Mouse (Mus musculus) limb, embryonic 15.5 days (tissue): Measurements from ENCODE around the gene Rps7. TPM values are rescaled to one million over a fixed set of nuclear protein-coding genes. Genes with fewer than 3 reads are reported as not detected.

Experiments
- ATAC-seq: fragments of 200-750 bp; cut with Nextera tagmentation; 2 replicates; pipeline ENCODE4 v1.8.0; 2017; ENCODE audit warnings: low read depth, moderate TSS enrichment; ENCODE audit not compliant: insufficient number of reproducible peaks, low FRiP score, low TSS enrichment
- H3K27ac ChIP-seq: fragments of 300-500 bp; sonication (generic); 2 replicates; pipeline ENCODE4 v1.5.1; 2015; ENCODE audit warnings: moderate library complexity, mild to moderate bottlenecking, inconsistent platforms
- H3K27me3 ChIP-seq: fragments of 300-500 bp; sonication (generic); 2 replicates; pipeline ENCODE4 v1.6.1; 2015; ENCODE audit warnings: inconsistent platforms
- H3K36me3 ChIP-seq: fragments of 300-500 bp; sonication (generic); 2 replicates; pipeline ENCODE4 v1.6.1; 2015; ENCODE audit warnings: inconsistent platforms
- H3K4me1 ChIP-seq: fragments of 300-500 bp; sonication (generic); 2 replicates; pipeline ENCODE4 v1.6.1; 2015; ENCODE audit warnings: inconsistent platforms
- H3K4me2 ChIP-seq: fragments of 300-500 bp; sonication (generic); 2 replicates; pipeline ENCODE4 v1.6.1; 2015; ENCODE audit warnings: mild to moderate bottlenecking, inconsistent platforms
- H3K4me3 ChIP-seq: fragments of 300-500 bp; sonication (generic); 2 replicates; pipeline ENCODE4 v1.5.1; 2015; ENCODE audit warnings: mild to moderate bottlenecking, inconsistent platforms
- H3K9ac ChIP-seq: fragments of 300-500 bp; sonication (generic); 2 replicates; pipeline ENCODE4 v1.6.1; 2015; ENCODE audit warnings: inconsistent platforms
- H3K9me3 ChIP-seq: fragments of 300-500 bp; sonication (generic); 2 replicates; pipeline ENCODE4 v1.6.1; 2016; ENCODE audit warnings: inconsistent platforms
- WGBS: fragments of 180-500 bp; shearing (Covaris S2); methylation state at CpG from one replicate; pipeline ENCODE4 v1.1.7; 2015; 5-methylcytosine and 5-hydroxymethylcytosine counted together
- polyA plus RNA-seq: library from polyadenylated mRNA; unstranded; fragments of >200 nt; fragmentation: Nextera tagmentation; extraction: Ambion mirVana; gene quantifications from 2 replicates; pipeline ENCODE4 v1.2.1, GENCODE M21; 2015

Rps7 gene
- 556 and 709 TPM in 2 replicates for polyA plus RNA-seq

GRCm38 (mm10) chr12:28635535-28636476 lies at the start of gene Rps7:
TSS of gene Rps7 (minus strand) at chr12:28635953.
- 6% methylated on average over 69 of the region's 69 CpGs for WGBS
- no peaks in the 10 kb centered on the region for H3K27me3 ChIP-seq

GRCm38 (mm10) chr12:28684674-28685073 lies 48.9 kb upstream of the Rps7 start:
- Histone ChIP-seq H3K27ac (no peak overlapping the region), H3K4me3 (no peak overlapping the region), H3K9me3 (no peaks in the 10 kb centered on the region), H3K27me3 (no peaks in the 10 kb centered on the region), H3K4me2 (no peak overlapping the region), H3K9ac (no peak overlapping the region), H3K36me3 (peaks cover 33% of the 10 kb centered on the region), H3K4me1 (no peaks in the 10 kb centered on the region)
- no peak for ATAC-seq
- 81% methylated on average over 1 of the region's 1 CpGs for WGBS

More at GRCm38 (mm10) chr12:28635535-28636476, at the start of gene Rps7:
- Histone ChIP-seq H3K4me2 (peak within 1 kb of the TSS; percentile 61), H3K27ac (peak within 1 kb of the TSS; percentile 93), H3K9ac (peak within 1 kb of the TSS; percentile 99), H3K9me3 (no peaks in the 10 kb centered on the region), H3K4me1 (peaks cover 25% of the 10 kb centered on the region), H3K4me3 (peak within 1 kb of the TSS; percentile 82), H3K36me3 (peaks cover 33% of the 10 kb centered on the region)
- ATAC-seq = peak; percentile 91

GRCm38 (mm10) chr12:28675925-28676209 lies 40.1 kb upstream of the Rps7 start:
- no peak for ATAC-seq
- Histone ChIP-seq H3K36me3 (peaks cover 24% of the 10 kb centered on the region), H3K4me1 (peaks cover 17% of the 10 kb centered on the region), H3K4me2 (peak overlapping the region; percentile 53), H3K4me3 (peak overlapping the region; percentile 61), H3K9me3 (no peaks in the 10 kb centered on the region), H3K27me3 (no peaks in the 10 kb centered on the region), H3K9ac (peak overlapping the region; percentile 51; the same call in 1 of the 2 replicates), H3K27ac (peak overlapping the region; percentile 92)
- 53% methylated on average over 5 of the region's 5 CpGs for WGBS

GRCm38 (mm10) chr12:28675121-28675924 lies 39.6 kb upstream of the Rps7 start, which contains the start of gene Adi1:
TSS of gene Adi1 (plus strand) at chr12:28675231.
- Histone ChIP-seq H3K4me2 (peak within 1 kb of the TSS; percentile 53), H3K4me3 (peak within 1 kb of the TSS; percentile 61), H3K27ac (peak within 1 kb of the TSS; percentile 92), H3K9me3 (no peaks in the 10 kb centered on the region), H3K4me1 (peaks cover 17% of the 10 kb centered on the region), H3K9ac (peak within 1 kb of the TSS; percentile 51), H3K27me3 (no peaks in the 10 kb centered on the region), H3K36me3 (peaks cover 20% of the 10 kb centered on the region)
- 1% methylated on average over 53 of the region's 53 CpGs for WGBS
- peak; percentile 94 for ATAC-seq

- Histone ChIP-seq H3K9ac (no peak overlapping the region), H3K27ac (peak overlapping the region; percentile 92; the same call in 1 of the 2 replicates), H3K4me3 (peak overlapping the region; percentile 61; the same call in 1 of the 2 replicates)
These were observed 38.4 kb upstream of the Rps7 start for GRCm38 (mm10) chr12:28674038-28674720.

GRCm38 (mm10) chr12:28667287-28667686 lies 31.5 kb upstream of the Rps7 start:
- no peak for ATAC-seq
- Histone ChIP-seq H3K9me3 (no peaks in the 10 kb centered on the region), H3K27ac (no peak overlapping the region), H3K4me1 (no peaks in the 10 kb centered on the region), H3K9ac (no peak overlapping the region), H3K4me2 (no peak overlapping the region), H3K27me3 (no peaks in the 10 kb centered on the region), H3K4me3 (no peak overlapping the region), H3K36me3 (0 out of 2 replicates have a peak, but pooled peaks cover 1% of the 10 kb centered on the region)
- 29% methylated on average over 8 of the region's 8 CpGs for WGBS

More at GRCm38 (mm10) chr12:28674038-28674720, 38.4 kb upstream of the Rps7 start:
- no peak for ATAC-seq
- 81% methylated on average over 10 of the region's 10 CpGs for WGBS
- Histone ChIP-seq H3K4me1 (peaks cover 17% of the 10 kb centered on the region), H3K27me3 (no peaks in the 10 kb centered on the region), H3K4me2 (peak overlapping the region; percentile 53), H3K9me3 (no peaks in the 10 kb centered on the region), H3K36me3 (peaks cover 10% of the 10 kb centered on the region)

- no peak overlapping the region for H3K27ac ChIP-seq
- 67% methylated on average over 4 of the region's 4 CpGs for WGBS
- H3K27me3 ChIP-seq = no peaks in the 10 kb centered on the region
- ATAC-seq = no peak
- H3K4me2 ChIP-seq = no peak overlapping the region
- no peaks in the 10 kb centered on the region for H3K4me1 ChIP-seq
- H3K9ac ChIP-seq = no peak overlapping the region
- H3K9me3 ChIP-seq = no peaks in the 10 kb centered on the region
- H3K4me3 ChIP-seq = no peak overlapping the region
- 0 out of 2 replicates have a peak, but pooled peaks cover 3% of the 10 kb centered on the region for H3K36me3 ChIP-seq
These were observed 31.0 kb upstream of the Rps7 start for GRCm38 (mm10) chr12:28666734-28667133.

GRCm38 (mm10) chr12:28662628-28663027 lies 26.9 kb upstream of the Rps7 start:
- Histone ChIP-seq H3K27me3 (no peaks in the 10 kb centered on the region), H3K27ac (no peak overlapping the region), H3K9ac (no peak overlapping the region), H3K4me2 (no peak overlapping the region), H3K4me1 (no peaks in the 10 kb centered on the region), H3K4me3 (no peak overlapping the region), H3K36me3 (peaks cover 40% of the 10 kb centered on the region), H3K9me3 (no peaks in the 10 kb centered on the region)
- 79% methylated on average over 4 of the region's 4 CpGs for WGBS
- ATAC-seq = no peak

- H3K36me3 ChIP-seq = peaks cover 14% of the 10 kb centered on the region
- ATAC-seq = peak; percentile 85
- 1% methylated on average over 52 of the region's 52 CpGs for WGBS
These were observed 13.7 kb upstream of the Rps7 start, which contains the start of gene Rnaseh1 for GRCm38 (mm10) chr12:28649141-28650110. TSS of gene Rnaseh1 (plus strand) at chr12:28649602.

GRCm38 (mm10) chr12:28638778-28639177 lies 3.0 kb upstream of the Rps7 start:
- Histone ChIP-seq H3K27ac (no peak overlapping the region), H3K4me3 (no peak overlapping the region), H3K9ac (no peak overlapping the region), H3K36me3 (peaks cover 3% of the 10 kb centered on the region), H3K4me1 (peaks cover 10% of the 10 kb centered on the region), H3K27me3 (peaks cover 6% of the 10 kb centered on the region; the same call in 1 of the 2 replicates), H3K4me2 (no peak overlapping the region), H3K9me3 (no peaks in the 10 kb centered on the region)
- ATAC-seq = no peak
- WGBS = 73% methylated on average over 2 of the region's 2 CpGs

More at GRCm38 (mm10) chr12:28649141-28650110, 13.7 kb upstream of the Rps7 start, which contains the start of gene Rnaseh1:
- no peaks in the 10 kb centered on the region for H3K9me3 ChIP-seq
- peaks cover 9% of the 10 kb centered on the region; the same call in 1 of the 2 replicates for H3K27me3 ChIP-seq
- H3K4me1 ChIP-seq = peaks cover 8% of the 10 kb centered on the region
- peak within 1 kb of the TSS; percentile 71 for H3K4me2 ChIP-seq
- peak within 1 kb of the TSS; percentile 72; the same call in 1 of the 2 replicates for H3K27ac ChIP-seq
- peak within 1 kb of the TSS; percentile 91 for H3K4me3 ChIP-seq
- H3K9ac ChIP-seq = peak within 1 kb of the TSS; percentile 76
